Mouse (Mus musculus) ES-Bruce4 (cell line): ENCODE data around the gene Ddias.

Source experiments
- CTCF ChIP-seq: IDR thresholded peaks from one replicate; pipeline ENCODE4 v1.8.1; 2011; ENCODE audit warnings: low read depth, low read length
- EP300 ChIP-seq: IDR thresholded peaks from 2 replicates; pipeline ENCODE4 v1.6.1; 2011; ENCODE audit warnings: low read depth, low read length; ENCODE audit not compliant: insufficient read depth
- POLR2A ChIP-seq: IDR thresholded peaks from one replicate; pipeline ENCODE4 v1.8.1; 2011; ENCODE audit warnings: low read length; ENCODE audit not compliant: insufficient read depth

- TF ChIP-seq POLR2A (no peak), EP300 (no peak), CTCF (no peak)
These were observed 16.7 kb upstream of the Ddias start for GRCm38 (mm10) chr7:92890618-92891230.
